Mouse (Mus musculus) duodenum, adult 2 months (tissue): ENCODE data around the gene Pik3cg. TPM values are rescaled to one million over a fixed set of nuclear protein-coding genes. Genes with fewer than 3 reads are reported as not detected.

Experiments
- polyA plus RNA-seq: library from polyadenylated mRNA; depleted of rRNA; stranded (reverse); fragments of >200 nt; gene quantifications from 2 replicates; pipeline ENCODE4 v1.2.3, GENCODE M21; 2012; ENCODE audit warnings: low replicate concordance; rRNA removed

The Pik3cg gene
- polyA plus RNA-seq: 0.87 and 1.3 TPM in 2 replicates

GRCm38 (mm10) chr12:32207948-32208891 is at the start of gene Pik3cg:
Pik3cg (minus strand) TSS chr12:32208659.

Other genes starting within 250 kb of the Pik3cg start
- 2.5 and 2.8 TPM in 2 replicates for gene Prkar2b, start 147.4 kb downstream of the Pik3cg start, polyA plus RNA-seq
- 26.6 and 90.9 TPM in 2 replicates for gene Ccdc71l, start 170.0 kb upstream of the Pik3cg start, polyA plus RNA-seq